Mouse (Mus musculus): ENCODE results near the gene Esyt1. TPM values are rescaled to one million over a fixed set of nuclear protein-coding genes. Genes with fewer than 3 reads are reported as not detected.
A peak's percentile ranks its signal among the peaks of the same experiment; 100 is the strongest.
"Not testable (repeated sequence)": the region's sequence is repeated elsewhere in the genome, so short reads cannot be mapped to it uniquely, and the experiment has no call there.

The Esyt1 gene
- 32.4 TPM in 2 replicates for polyA plus RNA-seq (2012; rRNA removed)

DNA sequence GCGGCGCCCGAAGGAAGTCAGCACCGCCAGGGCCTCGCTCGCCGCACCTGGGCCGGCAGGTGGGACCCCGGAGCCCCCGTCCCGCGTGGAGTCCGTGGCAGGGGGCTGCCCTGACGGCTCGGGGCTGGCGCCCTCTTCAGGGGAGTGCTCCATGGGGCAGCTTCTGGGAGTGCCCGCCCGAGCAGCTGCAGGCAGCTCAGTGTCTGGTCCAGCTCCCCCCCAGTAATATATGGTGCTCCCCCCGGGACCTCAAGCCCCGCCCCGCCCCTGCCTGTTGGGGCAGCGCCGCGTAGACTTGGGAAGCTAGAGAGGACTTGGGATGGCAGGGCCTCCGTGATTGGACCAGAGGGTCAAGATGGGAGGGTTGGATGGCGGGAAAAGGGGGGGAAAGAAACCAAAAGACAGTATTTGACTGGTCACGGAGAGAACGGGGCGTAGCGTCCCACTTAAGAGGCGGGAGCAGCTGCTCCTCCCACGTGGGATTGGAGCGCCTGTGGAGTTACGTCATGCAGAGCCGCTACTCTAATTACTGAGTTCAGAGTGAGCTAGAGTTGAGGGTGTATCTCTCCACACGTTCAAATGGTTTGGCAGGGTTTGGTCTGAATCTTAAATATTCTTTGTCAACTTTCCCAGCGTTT is at the start of gene Esyt1:
Gene Esyt1, minus strand, starts transcription at position 201 of the 638 bp plus-strand sequence.
- 1% methylated on average over 37 of the region's 37 CpGs for WGBS
- DNase-seq (ENCODE audit: low read depth, low spot score), result peak; percentile 97

DNA sequence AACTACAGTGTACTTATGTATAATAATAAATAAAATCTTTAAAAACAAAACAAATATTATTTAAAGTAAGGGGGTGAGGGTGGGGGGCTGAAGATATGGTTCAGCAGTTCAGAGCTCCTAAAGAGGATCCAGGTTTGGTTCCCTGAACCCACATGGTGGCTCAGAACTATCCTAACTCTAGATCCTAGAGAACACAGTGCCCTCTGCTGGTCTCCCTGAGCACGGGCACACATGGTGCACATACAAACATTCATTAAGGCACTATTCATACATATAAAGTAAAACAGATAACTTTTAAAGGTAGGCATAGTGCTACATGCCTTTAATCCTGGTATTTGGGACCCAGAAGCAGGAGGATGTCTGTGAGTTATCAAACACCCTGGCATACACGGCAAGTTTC is 49.4 kb upstream of the Esyt1 start:
- WGBS, result 92% methylated on average over 2 of the region's 2 CpGs

DNA sequence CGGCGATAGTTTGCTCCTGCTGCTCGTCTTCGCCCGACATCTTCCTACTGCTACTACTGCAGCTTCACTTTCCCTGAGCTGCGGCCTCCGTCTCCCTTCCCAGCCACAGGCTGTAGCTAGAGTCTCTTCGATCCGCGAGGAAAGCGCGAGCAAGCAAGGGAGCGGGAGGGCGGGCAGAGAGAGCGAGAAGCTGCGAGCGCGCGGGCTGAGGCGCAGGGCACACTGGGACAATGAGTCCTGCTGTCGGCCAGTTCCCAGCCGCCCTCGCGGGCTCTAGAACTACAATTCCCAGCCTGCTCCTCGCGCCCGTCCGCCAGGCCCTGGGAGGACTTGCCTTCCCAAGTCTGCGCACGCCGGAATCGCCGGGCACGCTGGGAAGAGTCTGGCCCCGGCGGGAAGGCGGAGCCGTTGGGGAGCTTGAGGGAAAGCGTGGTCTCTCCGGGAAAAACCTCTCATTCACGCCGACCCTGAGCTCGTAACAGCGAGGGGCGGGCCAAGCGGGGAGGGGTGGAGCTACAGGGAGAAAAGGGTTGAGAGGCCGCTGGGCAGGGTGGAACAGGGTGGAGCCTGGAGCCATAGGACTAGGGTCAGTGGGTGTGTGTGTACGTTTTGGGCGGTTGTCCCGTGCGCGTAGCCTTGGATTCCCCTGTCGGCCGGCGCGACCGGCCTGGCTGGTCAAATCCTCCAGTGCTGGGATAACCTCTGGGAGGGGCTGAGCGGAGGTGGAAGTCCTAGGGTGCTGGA is 40.3 kb upstream of the Esyt1 start, which contains the start of gene Pa2g4:
Gene Pa2g4, minus strand, starts transcription at position 200 of the 744 bp plus-strand sequence.
- peak; percentile 96 for DNase-seq (ENCODE audit: low read depth, low spot score)
- WGBS, result under 1% methylated on average over 58 of the region's 58 CpGs

More for the DNA sequence above, 49.4 kb upstream of the Esyt1 start:
- no peak for DNase-seq (ENCODE audit: low read depth, low spot score)

DNA sequence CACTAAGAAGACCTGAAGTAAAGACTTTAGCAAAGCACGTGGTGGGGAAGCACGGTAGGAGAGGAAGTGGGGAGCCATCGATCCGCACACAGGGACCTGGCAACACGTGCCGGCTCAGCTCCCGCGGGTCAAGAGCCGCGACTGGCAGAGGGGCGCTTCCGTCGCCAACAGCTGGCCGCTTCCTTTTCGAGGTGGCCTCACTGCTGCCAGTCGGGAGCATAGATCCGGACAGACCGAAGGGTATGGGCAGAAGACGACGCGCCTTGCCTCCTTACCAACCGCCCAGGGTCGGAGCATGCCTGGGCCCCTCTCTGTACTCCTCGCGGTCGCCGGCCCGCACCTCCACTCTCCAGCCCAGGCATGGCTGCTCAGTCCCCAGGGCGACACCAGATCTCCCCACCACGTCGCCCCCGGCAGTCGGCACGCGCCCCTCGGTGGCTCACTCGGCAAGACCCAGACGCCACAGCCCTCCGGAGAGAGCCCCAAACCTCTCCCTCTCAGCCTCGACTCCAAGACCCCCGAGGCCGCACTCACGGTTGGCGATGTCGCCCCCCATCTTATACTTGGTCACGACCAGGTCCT is 39.6 kb upstream of the Esyt1 start:
- WGBS, result under 1% methylated on average over 46 of the region's 46 CpGs
- no peak for DNase-seq (ENCODE audit: low read depth, low spot score)

DNA sequence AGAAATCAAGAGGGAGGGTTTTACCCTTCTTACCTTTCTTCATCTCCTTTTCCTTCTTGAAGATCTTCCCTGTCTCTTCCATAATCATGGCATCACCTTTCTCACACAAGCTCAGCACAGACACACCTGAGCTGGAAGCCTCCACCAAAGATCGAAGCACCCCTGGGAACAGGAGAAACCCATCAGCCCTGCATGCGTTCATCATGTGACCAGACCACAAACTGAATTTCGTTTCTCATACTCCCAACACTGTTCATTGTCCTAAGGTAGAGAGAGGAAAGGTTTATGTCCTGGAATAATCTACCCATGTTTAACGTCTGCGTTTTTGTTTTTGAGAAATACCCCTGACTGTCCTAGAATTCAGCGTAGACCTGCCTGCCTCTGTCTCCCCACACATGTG is 37.9 kb upstream of the Esyt1 start:
- WGBS, result 68% methylated on average over 6 of the region's 6 CpGs

DNA sequence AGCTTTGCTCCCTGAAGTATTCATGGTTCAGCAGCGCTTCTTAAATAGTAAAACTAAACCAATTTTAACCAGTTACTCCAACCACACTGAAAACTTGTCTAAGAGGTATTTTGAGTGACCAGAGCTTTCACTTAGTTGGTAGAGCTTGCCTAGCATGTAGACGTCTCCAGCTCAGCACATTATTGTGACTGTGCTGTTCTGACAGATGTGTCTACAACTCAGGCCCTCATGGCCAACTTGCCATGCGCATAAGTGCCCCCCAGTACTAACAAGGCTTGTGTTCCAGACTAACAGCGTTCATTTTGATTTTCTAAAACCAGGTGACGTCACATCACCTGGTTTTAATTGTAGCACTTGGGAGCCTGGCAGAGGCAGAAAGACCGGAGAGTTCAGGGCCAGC is 31.3 kb upstream of the Esyt1 start:
- DNase-seq (ENCODE audit: low read depth, low spot score), result no peak
- WGBS, result 85% methylated on average over 6 of the region's 6 CpGs

More for the DNA sequence above, 37.9 kb upstream of the Esyt1 start:
- DNase-seq (ENCODE audit: low read depth, low spot score), result no peak

DNA sequence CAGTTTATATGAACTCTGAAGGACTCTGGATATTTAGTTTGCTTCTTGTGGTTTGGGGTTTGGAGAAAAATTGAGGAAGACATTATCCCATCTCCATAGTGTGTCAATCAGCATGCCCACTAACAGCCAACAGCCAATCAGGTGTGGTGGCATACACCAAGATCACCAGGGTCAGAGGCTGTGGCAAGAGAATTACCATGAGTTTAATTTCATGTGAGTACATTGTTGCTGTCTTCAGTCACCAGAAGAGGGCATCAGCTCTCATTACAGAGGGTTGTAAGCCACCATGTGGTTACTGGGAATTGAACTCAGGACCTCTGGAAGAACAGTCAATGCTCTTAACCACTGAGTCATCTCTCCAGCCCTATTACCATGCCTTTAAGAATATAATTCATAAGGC is 30.6 kb upstream of the Esyt1 start:
- DNase-seq (ENCODE audit: low read depth, low spot score), result no peak

DNA sequence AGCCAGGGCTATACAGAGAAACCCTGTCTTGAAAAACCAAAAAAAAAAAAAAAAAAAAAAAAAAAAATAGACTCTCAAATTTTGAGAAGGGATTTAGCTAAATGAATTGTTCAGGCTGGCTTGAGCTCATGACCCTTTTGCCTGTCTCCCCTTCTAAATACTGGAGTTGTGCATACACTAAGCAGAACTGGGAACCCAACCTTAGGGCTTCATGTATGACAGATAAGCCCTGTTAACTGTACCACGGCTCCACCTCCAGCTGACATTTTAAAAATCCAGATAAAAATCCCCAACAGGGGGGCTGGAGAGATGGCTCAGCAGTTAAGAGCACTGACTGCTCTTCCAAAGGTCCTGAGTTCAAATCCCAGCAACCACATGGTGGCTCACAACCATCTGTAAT is 29.9 kb upstream of the Esyt1 start:
- not testable (repeated sequence) for DNase-seq (ENCODE audit: low read depth, low spot score)
- WGBS, result 89% methylated on average over 1 of the region's 1 CpGs

DNA sequence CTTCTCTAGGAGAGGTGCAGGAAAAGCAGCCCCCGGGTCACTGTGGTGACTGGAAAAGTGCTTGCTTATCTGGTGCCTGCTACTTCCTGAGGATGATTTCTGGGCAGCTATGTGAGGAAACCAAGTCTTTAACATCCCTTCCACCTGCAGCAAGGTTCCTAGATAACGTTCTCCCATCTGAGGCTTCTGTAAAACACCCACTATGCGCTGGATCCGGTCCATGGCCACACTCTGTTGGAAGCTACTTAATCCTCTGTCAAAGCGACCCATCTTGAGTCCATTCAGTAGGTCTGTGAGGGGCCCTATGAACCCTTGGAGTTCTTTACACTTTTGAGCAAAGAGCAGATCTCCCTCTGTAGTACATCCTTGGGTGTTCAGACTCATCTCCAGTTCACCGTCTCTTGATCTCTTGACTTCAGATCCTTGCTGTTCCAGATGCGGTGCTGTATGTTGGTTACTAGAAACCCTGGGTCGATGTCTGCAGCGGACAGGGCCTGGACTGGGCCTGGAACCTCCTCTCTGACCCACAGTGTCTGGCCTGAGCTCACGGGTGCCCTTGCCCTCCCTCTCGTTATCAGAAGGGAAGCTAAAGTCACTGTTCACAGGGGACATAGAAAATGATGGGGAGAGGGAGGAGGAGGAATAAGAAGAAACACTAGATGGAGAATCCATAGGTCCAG is 24.6 kb upstream of the Esyt1 start:
- 90% methylated on average over 11 of the region's 11 CpGs for WGBS
- not testable (repeated sequence) for DNase-seq (ENCODE audit: low read depth, low spot score)

DNA sequence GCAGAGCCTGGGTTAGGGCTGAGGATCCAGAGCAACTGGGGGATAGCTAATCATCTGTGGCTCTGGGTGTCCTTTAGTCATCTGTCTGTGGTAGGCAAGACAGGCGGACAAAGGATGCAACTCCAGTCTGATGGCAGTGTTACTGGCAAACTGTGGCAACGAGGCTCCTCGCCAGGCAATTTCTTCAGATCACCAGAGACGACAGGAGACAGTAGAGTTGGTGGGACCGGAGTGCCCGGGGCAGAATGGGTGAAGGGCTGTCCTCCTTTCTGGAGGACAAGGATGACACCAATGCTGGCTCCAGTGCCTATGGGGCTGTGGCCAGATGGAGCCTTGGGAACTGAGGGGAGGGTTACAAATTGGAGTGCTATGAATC is 24.0 kb upstream of the Esyt1 start:
- not testable (repeated sequence) for DNase-seq (ENCODE audit: low read depth, low spot score)
- WGBS, result 67% methylated on average over 6 of the region's 6 CpGs

DNA sequence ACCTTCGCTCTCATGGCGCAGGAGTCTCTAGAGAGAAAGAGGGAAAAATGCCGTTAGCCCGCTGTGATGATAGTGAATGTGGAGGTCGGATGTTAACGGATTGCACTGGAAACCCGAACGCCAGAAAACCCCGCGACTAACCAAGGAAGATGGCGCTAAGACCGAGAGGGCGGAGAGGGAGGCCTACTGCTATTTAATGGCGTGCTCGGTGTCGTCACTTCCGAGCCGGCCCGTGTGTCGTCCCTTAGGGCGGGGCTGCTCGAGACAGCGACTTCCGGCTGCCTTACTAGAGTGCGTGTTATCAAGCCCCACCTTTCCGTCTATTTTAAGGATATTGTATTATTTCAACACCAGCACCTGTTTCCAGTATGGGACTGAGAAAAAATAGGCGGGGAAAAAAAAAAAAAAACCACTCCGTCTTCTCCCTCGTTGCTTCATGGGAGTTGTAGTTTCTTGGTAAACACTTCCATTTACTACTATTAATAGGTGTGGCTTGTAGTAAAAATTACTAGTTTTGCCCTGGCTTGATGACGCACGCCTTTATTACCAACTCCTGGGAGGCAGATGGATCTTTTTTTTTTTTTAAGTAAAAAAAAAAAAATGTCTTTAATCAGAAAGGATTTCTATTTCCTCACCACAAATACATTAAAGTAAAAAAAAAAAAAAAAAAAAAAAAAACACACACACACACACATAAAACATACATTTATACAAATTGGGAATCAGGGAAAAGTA is 23.4 kb upstream of the Esyt1 start, which contains the start of gene Rpl41:
Gene Rpl41, minus strand, starts transcription at position 359 of the 735 bp plus-strand sequence.
- under 1% methylated on average over 31 of the region's 31 CpGs for WGBS
- DNase-seq (ENCODE audit: low read depth, low spot score), result peak; percentile 85

DNA sequence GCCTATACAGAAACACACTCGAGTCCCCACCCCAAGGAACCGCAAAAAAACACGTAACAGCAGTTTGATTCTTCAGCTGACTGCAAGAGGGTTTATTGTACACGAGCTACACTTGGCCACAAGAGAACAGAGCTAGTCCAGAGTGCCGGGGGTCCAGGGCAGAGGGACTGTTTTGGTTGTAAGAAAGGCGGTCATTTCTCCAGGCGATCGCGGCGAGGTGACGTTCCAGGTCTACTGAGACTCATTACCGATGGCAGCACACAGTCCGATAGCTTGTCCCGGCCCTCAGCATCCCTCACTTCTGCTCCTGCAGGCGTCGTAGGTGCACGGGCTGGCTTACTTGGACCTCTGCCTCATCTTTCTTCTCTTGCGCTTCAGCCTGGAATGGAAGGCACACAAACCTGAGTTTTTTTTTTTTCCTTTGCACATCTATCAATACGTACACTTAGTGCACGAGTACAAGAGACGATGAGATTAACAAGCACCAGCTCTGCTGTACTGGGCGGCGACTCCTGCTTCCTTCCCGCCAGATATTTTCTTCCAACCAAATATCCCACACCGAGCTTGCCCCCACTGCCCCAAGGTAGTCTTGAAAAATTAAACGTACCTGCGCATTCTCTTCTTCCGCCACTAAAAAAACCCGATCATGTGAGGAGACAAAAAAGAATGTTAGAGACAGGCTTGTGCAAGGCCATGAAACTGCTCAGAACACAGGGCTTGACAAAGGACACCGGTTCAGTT is 22.6 kb upstream of the Esyt1 start:
- WGBS, result under 1% methylated on average over 30 of the region's 30 CpGs
- not testable (repeated sequence) for DNase-seq (ENCODE audit: low read depth, low spot score)

DNA sequence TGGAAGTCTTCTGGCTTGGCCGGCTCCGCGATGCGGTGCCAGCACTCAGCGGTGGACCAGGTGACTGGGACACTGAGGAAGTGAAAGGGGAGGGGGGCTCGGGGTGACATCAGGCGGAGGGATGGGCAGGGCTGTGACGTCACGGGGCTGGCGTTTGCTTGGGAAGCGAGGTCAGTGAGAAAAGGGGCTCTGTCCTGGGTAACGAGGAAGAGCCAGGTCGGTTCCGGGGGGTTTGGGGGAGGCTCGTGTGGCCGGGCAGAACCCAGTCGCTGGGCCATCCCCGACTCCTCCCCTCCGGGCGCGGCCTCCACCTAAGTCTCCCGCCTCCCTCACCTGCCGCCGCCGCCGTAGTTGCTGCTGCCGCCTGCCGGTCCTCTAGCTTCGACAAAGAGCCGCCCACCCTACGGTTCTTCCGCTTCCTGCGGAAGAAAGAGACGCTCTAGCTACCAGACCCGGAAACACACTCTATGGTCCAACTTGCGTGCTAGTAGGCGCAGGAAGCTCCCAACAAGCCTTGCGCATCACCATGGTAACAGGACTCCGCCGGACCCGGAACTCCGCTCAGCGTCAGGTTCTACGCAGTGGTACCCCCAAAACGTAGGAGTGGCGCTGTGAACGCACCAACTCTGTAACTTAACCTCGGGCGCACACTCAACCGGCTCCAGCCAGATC is 21.8 kb upstream of the Esyt1 start, which contains the start of gene Zc3h10:
Gene Zc3h10, minus strand, starts transcription at position 414 of the 672 bp plus-strand sequence.
- peak; percentile 95 for DNase-seq (ENCODE audit: low read depth, low spot score)
- WGBS, result under 1% methylated on average over 50 of the region's 50 CpGs

DNA sequence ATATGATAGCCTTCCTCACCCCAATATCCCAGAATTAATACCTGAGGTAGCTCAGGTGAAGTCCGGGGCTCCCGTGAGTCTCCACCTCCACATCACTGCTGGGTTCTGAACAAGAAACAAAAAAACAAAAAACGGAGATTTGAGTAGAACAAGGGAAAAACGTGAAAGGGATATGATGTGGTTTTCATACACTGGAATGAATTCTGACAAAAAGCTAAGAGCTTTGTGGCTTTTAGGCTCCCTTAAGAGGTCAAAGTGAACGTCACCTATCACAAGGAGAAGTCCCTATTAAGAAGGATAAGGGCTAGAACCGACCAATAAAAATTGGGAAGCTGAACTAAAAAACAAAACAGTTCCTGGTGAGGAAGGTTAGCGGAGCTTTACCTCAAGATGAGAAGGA is 21.1 kb upstream of the Esyt1 start:
- 3% methylated on average over 7 of the region's 7 CpGs for WGBS
- DNase-seq (ENCODE audit: low read depth, low spot score), result no peak

DNA sequence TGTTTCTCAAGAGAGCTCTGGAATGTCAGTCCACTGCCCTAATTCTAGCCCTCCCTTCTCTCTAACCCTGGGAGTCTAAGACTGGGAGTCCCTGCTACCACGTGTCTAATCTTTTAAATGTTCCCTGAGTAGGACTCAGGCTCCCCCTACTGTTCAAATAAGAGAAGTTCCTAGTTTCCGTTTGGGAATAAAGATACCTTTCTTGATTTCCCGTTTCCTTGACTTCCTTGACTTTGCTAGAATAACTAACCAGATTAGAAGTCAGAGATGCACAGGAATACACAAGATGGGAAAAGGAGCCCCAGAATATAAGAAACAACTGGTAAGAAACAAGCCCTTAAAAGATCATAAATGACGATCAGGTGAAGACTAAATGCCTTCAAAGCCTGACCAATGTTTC is 20.7 kb upstream of the Esyt1 start:
- WGBS, result 2% methylated on average over 4 of the region's 4 CpGs
- no peak for DNase-seq (ENCODE audit: low read depth, low spot score)

DNA sequence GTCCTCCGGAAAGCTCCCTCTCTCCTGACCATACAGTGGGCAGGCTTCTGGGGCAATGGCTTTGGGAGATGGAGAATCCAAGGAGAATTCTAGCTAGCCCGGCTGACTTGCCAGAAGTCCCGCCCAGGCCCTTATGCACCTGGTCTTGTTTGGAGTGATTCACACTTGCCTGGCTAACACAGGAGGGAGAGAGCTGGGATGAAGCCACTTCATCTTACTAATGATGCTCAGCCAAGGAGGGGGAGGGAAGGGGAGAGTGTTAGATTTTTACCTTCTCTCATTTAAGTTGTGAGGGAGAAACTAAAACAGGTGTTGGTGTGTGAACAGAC is 19.9 kb upstream of the Esyt1 start:
- 69% methylated on average over 3 of the region's 3 CpGs for WGBS
- no peak for DNase-seq (ENCODE audit: low read depth, low spot score)

DNA sequence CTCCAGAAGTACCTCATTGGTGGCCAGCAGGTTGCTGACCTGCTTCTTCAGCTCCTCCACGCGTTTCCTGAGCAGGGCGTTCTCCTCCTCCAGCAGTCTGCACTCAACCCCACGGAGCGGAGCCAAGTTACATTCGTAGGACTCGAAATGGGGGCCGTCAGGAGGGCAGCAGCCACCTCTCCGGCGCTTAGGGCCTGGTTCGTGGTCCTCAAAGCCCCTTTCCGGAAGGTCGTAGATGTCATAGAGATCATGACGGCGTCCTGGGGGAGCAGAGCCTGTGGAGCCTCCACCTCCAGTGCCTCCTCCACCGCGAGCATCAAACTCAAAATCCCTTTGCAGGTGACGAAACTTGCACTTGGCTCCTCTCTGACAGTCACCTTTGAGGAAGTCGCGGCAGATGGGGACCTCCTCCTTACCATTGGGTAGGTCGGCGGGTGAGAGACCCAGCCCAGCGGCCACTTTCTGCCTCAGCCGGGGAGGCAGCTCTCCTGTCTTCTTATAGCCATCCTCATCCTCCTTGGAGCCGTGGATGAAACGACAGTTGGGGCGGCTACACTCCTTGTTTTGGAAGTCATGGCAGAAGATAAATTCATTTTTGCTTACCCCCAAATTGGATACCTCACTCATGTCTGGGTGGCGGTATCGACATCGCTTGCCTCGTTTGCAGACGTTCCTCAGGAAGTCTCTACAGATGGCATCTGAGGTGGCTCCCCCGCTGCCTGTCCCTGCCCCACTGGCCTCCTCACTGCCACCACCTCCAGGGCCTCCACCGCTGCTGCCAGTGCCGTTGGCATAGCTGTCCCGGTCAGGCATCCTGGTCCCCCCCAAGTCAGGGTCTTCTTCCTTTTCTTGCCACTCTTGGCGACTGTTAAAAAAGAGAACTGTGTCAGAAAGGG is 19.3 kb upstream of the Esyt1 start:
- DNase-seq (ENCODE audit: low read depth, low spot score), result no peak
- 94% methylated on average over 37 of the region's 37 CpGs for WGBS
